In the genomic region with DNA sequence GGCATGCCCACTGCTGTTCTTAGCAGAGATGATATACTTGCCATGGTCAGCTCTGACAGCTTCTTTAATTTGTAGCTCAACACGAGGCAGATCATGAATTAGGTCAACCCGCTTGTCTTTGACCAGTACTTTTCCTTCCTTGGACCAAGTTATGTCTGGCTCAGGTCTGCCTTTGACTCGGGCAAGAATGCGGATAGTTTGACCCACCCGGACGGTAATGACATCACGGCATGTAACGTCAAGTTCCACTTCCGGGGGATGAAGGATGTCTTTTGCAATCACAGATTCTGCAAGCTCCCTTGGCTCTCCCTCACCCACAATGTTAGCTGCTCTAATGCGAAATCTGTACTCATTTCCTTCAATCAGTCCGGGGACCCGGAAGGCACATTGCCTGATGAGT, we compare ENCODE assay signal across 14 mouse cellular contexts.
"Had no signal": no experiment of that assay in that cellular context is flagged by ENCODE, and none has a peak within 500 bp of the region (broad histone marks: within the 10 kb centered on the region; RNA-seq: fewer than 3 reads in every experiment).

No protein-coding gene starts in this region.

- H3K36me3 ChIP-seq: limb, embryonic 12.5 days; limb, embryonic 15.5 days; midbrain, embryonic 12.5 days; midbrain, embryonic 15.5 days had no signal

- H3K4me3 ChIP-seq: layer of hippocampus, adult 2 months; left cerebral cortex, adult 2 months; limb, embryonic 12.5 days; limb, embryonic 15.5 days; midbrain, embryonic 12.5 days; midbrain, embryonic 15.5 days had no signal

- H3K27me3 ChIP-seq: limb, embryonic 12.5 days; limb, embryonic 15.5 days; midbrain, embryonic 12.5 days; midbrain, embryonic 15.5 days had no signal

- H3K4me2 ChIP-seq: limb, embryonic 12.5 days; limb, embryonic 15.5 days; liver, embryonic 11.5 days; lung, embryonic 14.5 days; midbrain, embryonic 12.5 days; midbrain, embryonic 15.5 days had no signal

- DNase-seq: kidney, postnatal 25 days; layer of hippocampus, adult 9-11 months; liver, postnatal 0 days; lung, embryonic 14.5 days; thymus, adult 2 months; thymus, postnatal 14 days; thymus, postnatal 4 days had no signal
